Mouse (Mus musculus) limb, embryonic 14.5 days (tissue): ENCODE data around the gene Cdc14a. TPM values are rescaled to one million over a fixed set of nuclear protein-coding genes. Genes with fewer than 3 reads are reported as not detected.

ENCODE experiments used
- ATAC-seq: fragments of 200-750 bp; cut with Nextera tagmentation; 2 replicates; pipeline ENCODE4 v1.8.0; 2017; ENCODE audit warnings: low read depth, moderate number of reproducible peaks, moderate TSS enrichment; ENCODE audit not compliant: low FRiP score
- DNase-seq: peaks from one replicate; pipeline ENCODE4 v3.0.0-alpha.2; 2015; ENCODE audit warnings: low spot score
- H3K27ac ChIP-seq: fragments of 300-500 bp; sonication (generic); replicated peaks from 2 replicates; pipeline ENCODE4 v1.5.1; 2014; ENCODE audit warnings: low read depth, mild to moderate bottlenecking, low read length, moderate library complexity, mixed read lengths
- H3K27me3 ChIP-seq: fragments of 300-500 bp; sonication (generic); 2 replicates; pipeline ENCODE4 v1.6.1; 2014; ENCODE audit warnings: low read length, mixed read lengths; ENCODE audit not compliant: control insufficient read depth, insufficient read depth
- H3K36me3 ChIP-seq: fragments of 300-500 bp; sonication (generic); 2 replicates; pipeline ENCODE4 v1.6.1; 2014; ENCODE audit warnings: mild to moderate bottlenecking, low read length, moderate library complexity, mixed read lengths; ENCODE audit not compliant: control insufficient read depth, insufficient read depth
- H3K4me1 ChIP-seq: fragments of 300-500 bp; sonication (generic); 2 replicates; pipeline ENCODE4 v1.6.1; 2014; ENCODE audit warnings: antibody characterized with exemption, low read length, mixed read lengths; ENCODE audit not compliant: control insufficient read depth, insufficient read depth
- H3K4me2 ChIP-seq: fragments of 300-500 bp; sonication (generic); replicated peaks from 2 replicates; pipeline ENCODE4 v1.6.1; 2014; ENCODE audit warnings: low read depth, mild to moderate bottlenecking, low read length, moderate library complexity; ENCODE audit not compliant: severe bottlenecking
- H3K4me3 ChIP-seq: fragments of 300-500 bp; sonication (generic); replicated peaks from 2 replicates; pipeline ENCODE4 v1.5.1; 2014; ENCODE audit warnings: low read length
- H3K9ac ChIP-seq: fragments of 300-500 bp; sonication (generic); 2 replicates; pipeline ENCODE4 v1.6.1; 2014; ENCODE audit warnings: mild to moderate bottlenecking, low read depth, low read length, moderate library complexity; ENCODE audit not compliant: severe bottlenecking
- H3K9me3 ChIP-seq: fragments of 300-500 bp; sonication (generic); 2 replicates; pipeline ENCODE4 v1.6.1; 2016; ENCODE audit warnings: low read length; ENCODE audit not compliant: control insufficient read depth
- POLR2A ChIP-seq: fragments of 200-500 bp; IDR thresholded peaks from 2 replicates; pipeline ENCODE4 v1.8.0; 2012; ENCODE audit warnings: inconsistent platforms, mild to moderate bottlenecking, moderate library complexity, borderline replicate concordance; ENCODE audit not compliant: insufficient read depth, insufficient read length; ENCODE audit errors: extremely low read depth
- WGBS: fragments of 180-500 bp; shearing (Covaris S2); extraction: QIAGEN DNeasy Blood & Tissue Kit; methylation state at CpG from one replicate; pipeline ENCODE4 v1.1.7; 2014; 5-methylcytosine and 5-hydroxymethylcytosine counted together
- polyA plus RNA-seq, 2 experiments: library from polyadenylated mRNA; depleted of rRNA in 1 of 2; stranded (reverse) in 1 of 2; unstranded in 1 of 2; fragments of >200 nt; fragmentation: Nextera tagmentation in 1 of 2; extraction: Ambion mirVana in 1 of 2; gene quantifications; 2 replicates each; pipeline versions ENCODE4 v1.2.1 to v1.2.3; 2012 to 2014

Cdc14a gene
- polyA plus RNA-seq, 2 experiments, result 8.4 TPM

DNA sequence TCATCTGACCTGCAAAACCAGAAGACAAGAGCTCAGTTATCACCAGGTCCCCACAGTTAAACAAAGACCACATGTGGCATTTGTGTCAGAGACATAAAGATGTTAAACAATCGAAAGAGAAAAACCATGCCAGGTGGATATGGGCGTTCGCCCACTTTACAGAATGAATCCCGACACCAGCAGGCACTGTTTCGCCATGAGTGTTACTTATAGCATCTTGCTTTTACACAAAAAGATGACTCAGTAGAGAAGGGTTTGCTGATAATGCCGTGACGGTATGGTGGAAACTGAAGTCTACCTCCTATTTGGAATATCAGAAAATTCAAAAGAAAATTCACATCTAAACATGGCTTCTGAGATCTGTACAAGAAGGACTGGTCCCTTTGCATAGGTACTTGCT lies 126.7 kb downstream of the Cdc14a start:
- H3K4me3 ChIP-seq, result no peak overlapping the region
- WGBS, result 93% methylated on average over 7 of the region's 7 CpGs
- no peak for TF ChIP-seq POLR2A
- no peak for DNase-seq
- no peak overlapping the region for H3K4me2 ChIP-seq
- H3K9ac ChIP-seq, result no peak overlapping the region
- peaks cover 23% of the 10 kb centered on the region for H3K36me3 ChIP-seq
- no peaks in the 10 kb centered on the region for H3K27me3 ChIP-seq
- no peaks in the 10 kb centered on the region for H3K9me3 ChIP-seq
- ATAC-seq, result no peak
- no peak overlapping the region for H3K27ac ChIP-seq
- no peaks in the 10 kb centered on the region for H3K4me1 ChIP-seq

DNA sequence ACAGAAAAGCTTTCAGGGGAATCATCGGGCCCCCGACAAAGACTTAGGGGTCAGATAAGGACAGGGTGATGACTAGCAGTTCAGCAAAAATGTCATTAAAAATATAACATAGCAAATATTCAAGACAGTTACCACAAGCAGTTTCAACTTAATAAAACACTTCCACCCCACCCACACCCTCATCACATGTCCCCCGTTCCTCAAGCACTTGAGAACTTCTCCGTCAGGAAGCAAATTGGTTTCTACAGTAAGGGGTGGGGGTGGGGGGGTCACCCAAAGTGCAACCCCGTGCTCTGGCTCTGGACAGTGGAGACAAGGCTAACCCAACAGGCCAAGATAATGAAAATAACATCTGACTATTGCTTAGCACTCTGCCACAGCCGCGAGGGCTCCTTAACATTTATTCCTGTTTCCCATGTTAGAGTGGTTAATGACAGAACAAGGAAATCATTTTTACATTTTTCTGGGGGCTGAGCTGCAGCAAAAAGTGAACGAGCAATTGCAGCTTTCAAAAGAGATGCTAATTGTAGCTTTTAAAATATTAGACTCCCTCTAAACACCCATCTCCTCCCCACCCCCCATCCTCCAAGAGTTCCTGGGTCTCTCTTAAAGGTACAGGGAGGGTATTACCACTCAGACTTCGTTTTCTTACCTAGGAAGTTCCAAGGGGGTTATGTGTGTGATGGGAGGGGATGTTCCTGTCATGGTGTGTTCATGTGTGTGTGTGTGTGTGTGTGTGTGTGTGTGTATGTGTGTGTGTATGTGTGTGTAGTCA lies 133.6 kb downstream of the Cdc14a start:
- no peaks in the 10 kb centered on the region for H3K27me3 ChIP-seq
- H3K4me1 ChIP-seq, result no peaks in the 10 kb centered on the region
- no peak overlapping the region for H3K4me2 ChIP-seq
- H3K9me3 ChIP-seq, result no peaks in the 10 kb centered on the region
- WGBS, result 80% methylated on average over 9 of the region's 9 CpGs
- no peak for TF ChIP-seq POLR2A
- no peak overlapping the region for H3K9ac ChIP-seq
- H3K4me3 ChIP-seq, result no peak overlapping the region
- DNase-seq (no peak), ATAC-seq (no peak)
- peaks cover 25% of the 10 kb centered on the region for H3K36me3 ChIP-seq
- H3K27ac ChIP-seq, result no peak overlapping the region

DNA sequence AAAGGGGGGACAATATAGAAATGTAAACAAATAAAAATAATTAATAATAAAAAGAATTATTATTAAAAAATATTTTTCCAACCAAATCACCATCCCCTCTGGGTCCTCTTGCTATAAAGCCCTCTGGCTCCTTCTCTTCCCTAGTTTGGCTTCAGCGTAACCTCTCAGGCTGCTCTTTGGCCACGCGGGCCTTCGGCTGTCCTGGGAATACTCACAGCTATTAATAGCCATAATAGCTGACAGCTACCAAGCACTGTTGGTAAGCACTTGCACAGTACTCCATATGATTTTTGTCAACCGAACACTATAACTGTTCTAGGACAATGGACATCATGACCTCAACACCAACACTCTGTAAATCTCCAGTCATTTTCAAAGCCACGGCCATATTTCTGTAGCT lies 135.0 kb downstream of the Cdc14a start:
- 85% methylated on average over 6 of the region's 6 CpGs for WGBS
- peaks cover 18% of the 10 kb centered on the region for H3K36me3 ChIP-seq
- no peak for TF ChIP-seq POLR2A

DNA sequence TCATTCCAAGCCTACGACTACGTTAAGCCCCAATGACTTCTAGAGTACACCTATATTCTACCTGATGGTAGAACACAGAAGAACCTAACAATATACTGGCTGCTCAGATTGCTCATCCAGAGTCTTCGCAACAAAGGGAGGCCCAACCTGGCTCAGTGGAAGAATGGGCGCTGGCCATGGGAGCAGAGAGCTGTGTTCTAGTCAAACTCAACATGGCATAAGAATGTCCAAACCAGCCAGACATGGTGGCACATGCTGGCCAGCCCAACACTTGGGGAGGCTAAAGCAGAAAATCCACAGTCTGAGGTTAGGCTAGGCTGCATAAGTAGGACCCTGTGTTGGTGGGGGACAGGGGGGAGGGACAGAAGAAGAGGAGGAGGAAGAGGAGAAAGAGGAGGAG lies 139.1 kb downstream of the Cdc14a start:
- Histone ChIP-seq H3K27me3 (no peaks in the 10 kb centered on the region), H3K9ac (no peak overlapping the region), H3K9me3 (no peaks in the 10 kb centered on the region), H3K4me1 (no peaks in the 10 kb centered on the region), H3K36me3 (peaks cover 14% of the 10 kb centered on the region; the same call in 1 of the 2 replicates), H3K4me2 (no peak overlapping the region), H3K4me3 (no peak overlapping the region), H3K27ac (no peak overlapping the region)
- 87% methylated on average over 4 of the region's 4 CpGs for WGBS
- TF ChIP-seq POLR2A, result no peak
- DNase-seq (no peak), ATAC-seq (no peak)

More for the DNA sequence above, 135.0 kb downstream of the Cdc14a start:
- ATAC-seq, result no peak
- DNase-seq, result no peak
- H3K4me2 ChIP-seq, result no peak overlapping the region
- no peak overlapping the region for H3K4me3 ChIP-seq
- H3K27ac ChIP-seq, result no peak overlapping the region
- H3K9ac ChIP-seq, result no peak overlapping the region
- no peaks in the 10 kb centered on the region for H3K9me3 ChIP-seq
- H3K4me1 ChIP-seq, result no peaks in the 10 kb centered on the region
- no peaks in the 10 kb centered on the region for H3K27me3 ChIP-seq

DNA sequence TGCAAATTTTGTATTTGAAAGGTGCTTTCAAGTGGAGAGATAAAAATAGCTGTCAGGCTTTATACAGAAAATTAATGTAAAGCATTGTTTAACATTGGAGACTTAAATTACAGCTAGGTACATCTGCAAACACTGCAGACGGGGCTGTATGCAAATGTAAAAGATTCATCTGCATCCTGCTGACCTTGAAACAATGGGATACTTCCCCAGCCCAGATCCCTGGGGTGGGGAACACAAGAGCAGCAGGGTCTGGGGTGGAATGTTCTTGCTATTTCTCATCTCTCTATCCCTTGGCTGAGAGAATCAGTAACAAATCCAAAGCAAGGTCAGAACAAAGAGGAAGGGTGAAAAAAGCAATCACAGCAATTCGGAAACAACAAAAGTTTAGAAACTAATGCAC lies 139.8 kb downstream of the Cdc14a start:
- ATAC-seq (no peak), DNase-seq (no peak)
- H3K9ac ChIP-seq, result no peak overlapping the region
- no peak overlapping the region for H3K27ac ChIP-seq
- WGBS, result 77% methylated on average over 2 of the region's 2 CpGs
- H3K4me1 ChIP-seq, result no peaks in the 10 kb centered on the region
- no peaks in the 10 kb centered on the region for H3K9me3 ChIP-seq
- H3K4me3 ChIP-seq, result no peak overlapping the region
- H3K36me3 ChIP-seq, result peaks cover 10% of the 10 kb centered on the region; the same call in 1 of the 2 replicates
- no peaks in the 10 kb centered on the region for H3K27me3 ChIP-seq
- no peak for TF ChIP-seq POLR2A
- no peak overlapping the region for H3K4me2 ChIP-seq
